Mouse (Mus musculus): ENCODE measurements around the gene Dnali1. TPM values are rescaled to one million over a fixed set of nuclear protein-coding genes. Genes with fewer than 3 reads are reported as not detected.

Gene Dnali1
- polyA plus RNA-seq, 1 experiment from 2014 or later = not detected

DNA sequence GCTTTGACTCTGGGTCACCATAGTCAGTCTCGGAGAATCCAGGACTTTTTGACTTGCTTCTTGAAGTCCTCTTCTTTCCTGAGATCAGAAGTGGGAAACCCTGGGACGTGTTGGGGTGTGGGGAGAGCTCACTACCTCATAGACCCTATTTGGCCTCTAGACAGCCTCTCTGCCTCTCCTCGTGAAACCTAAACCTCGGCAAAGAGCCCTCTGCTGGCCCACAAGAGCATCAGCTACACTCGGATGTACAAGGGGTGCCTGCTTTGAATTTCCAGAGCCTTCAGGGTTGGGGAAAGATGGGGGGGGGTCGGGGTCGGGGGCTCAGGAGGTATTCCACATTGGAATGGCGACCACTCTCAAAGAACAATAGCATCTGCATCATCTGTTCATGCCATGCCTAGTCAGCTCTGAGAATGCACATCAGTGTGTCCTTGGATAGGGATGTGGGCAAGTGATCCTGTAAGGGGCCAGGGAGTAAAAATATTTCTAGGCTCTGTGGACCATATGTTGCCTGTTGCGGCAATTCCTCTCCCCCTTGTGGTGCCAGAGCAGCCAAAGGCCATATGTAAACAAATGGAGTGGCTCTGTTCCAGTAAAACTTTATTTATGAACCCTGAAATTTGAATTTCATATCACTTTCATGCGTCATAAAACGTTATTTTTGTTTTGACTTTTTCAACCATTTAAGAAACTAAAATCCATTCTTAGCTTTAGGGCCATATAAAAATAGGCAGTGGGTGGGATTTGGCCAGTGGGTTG, 44.5 kb downstream of the Dnali1 start:
- Histone ChIP-seq H3K4me3 (replicated peaks) (no peak overlapping the region), H3K9ac (no peak overlapping the region), H3K27me3 (replicated peaks) (no peaks in the 10 kb centered on the region), H3K9me3 (no peaks in the 10 kb centered on the region), H3K27ac (no peak overlapping the region), H3K4me1 (replicated peaks) (no peaks in the 10 kb centered on the region), H3K36me3 (no peaks in the 10 kb centered on the region), H3K4me2 (replicated peaks) (no peak overlapping the region)
- no peak for ATAC-seq
- WGBS = 32% methylated on average over 11 of the region's 11 CpGs

GRCm38 (mm10) chr4:125017431-125017830, 48.1 kb downstream of the Dnali1 start:
- H3K9me3 ChIP-seq = no peaks in the 10 kb centered on the region
- H3K4me1 ChIP-seq (replicated peaks) = no peaks in the 10 kb centered on the region
- no peak overlapping the region for H3K4me2 ChIP-seq (replicated peaks)
- no peaks in the 10 kb centered on the region for H3K36me3 ChIP-seq
- ATAC-seq = no peak
- H3K4me3 ChIP-seq (replicated peaks) = no peak overlapping the region
- no peak overlapping the region for H3K27ac ChIP-seq
- 0 out of 2 replicates have a peak, but pooled peaks cover 4% of the 10 kb centered on the region for H3K27me3 ChIP-seq (replicated peaks)
- no peak overlapping the region for H3K9ac ChIP-seq
- 73% methylated on average over 11 of the region's 11 CpGs for WGBS

GRCm38 (mm10) chr4:125015806-125016635, 49.5 kb downstream of the Dnali1 start, which contains the start of gene Gnl2:
Gene Gnl2 (plus strand): TSS chr4:125016585.
- H3K4me2 ChIP-seq (replicated peaks) = no peak within 1 kb of the TSS
- H3K9me3 ChIP-seq = no peaks in the 10 kb centered on the region
- 0 out of 2 replicates have a peak, but pooled peaks cover 4% of the 10 kb centered on the region for H3K27me3 ChIP-seq (replicated peaks)
- H3K9ac ChIP-seq = no peak within 1 kb of the TSS
- H3K4me3 ChIP-seq (replicated peaks) = no peak within 1 kb of the TSS
- 62% methylated on average over 10 of the region's 10 CpGs for WGBS
- H3K4me1 ChIP-seq (replicated peaks) = no peaks in the 10 kb centered on the region
- no peaks in the 10 kb centered on the region for H3K36me3 ChIP-seq
- H3K27ac ChIP-seq = no peak within 1 kb of the TSS
- no peak for ATAC-seq

GRCm38 (mm10) chr4:125008712-125009111, 56.8 kb downstream of the Dnali1 start:
- peaks cover 26% of the 10 kb centered on the region for H3K27me3 ChIP-seq (replicated peaks)
- 51% methylated on average over 8 of the region's 8 CpGs for WGBS
- H3K27ac ChIP-seq = no peak overlapping the region
- ATAC-seq = no peak
- H3K9ac ChIP-seq = no peak overlapping the region
- no peak overlapping the region for H3K4me3 ChIP-seq (replicated peaks)
- H3K4me2 ChIP-seq (replicated peaks) = no peak overlapping the region
- H3K36me3 ChIP-seq = no peaks in the 10 kb centered on the region
- H3K9me3 ChIP-seq = no peaks in the 10 kb centered on the region
- no peaks in the 10 kb centered on the region for H3K4me1 ChIP-seq (replicated peaks)

GRCm38 (mm10) chr4:125008220-125008619, 57.3 kb downstream of the Dnali1 start:
- WGBS = 69% methylated on average over 6 of the region's 6 CpGs
- no peaks in the 10 kb centered on the region for H3K9me3 ChIP-seq
- ATAC-seq = no peak
- H3K27me3 ChIP-seq (replicated peaks) = peaks cover 26% of the 10 kb centered on the region
- H3K4me3 ChIP-seq (replicated peaks) = no peak overlapping the region
- H3K36me3 ChIP-seq = no peaks in the 10 kb centered on the region
- H3K9ac ChIP-seq = no peak overlapping the region
- no peak overlapping the region for H3K27ac ChIP-seq
- H3K4me2 ChIP-seq (replicated peaks) = no peak overlapping the region
- H3K4me1 ChIP-seq (replicated peaks) = no peaks in the 10 kb centered on the region

- Histone ChIP-seq H3K4me2 (replicated peaks) (0 out of 2 replicates have a peak overlapping the region, but pooled peaks have one; percentile 5), H3K4me3 (replicated peaks) (no peak overlapping the region), H3K9ac (no peak overlapping the region), H3K4me1 (replicated peaks) (no peaks in the 10 kb centered on the region; the same call in 1 of the 2 replicates), H3K36me3 (no peaks in the 10 kb centered on the region), H3K27me3 (replicated peaks) (peaks cover 22% of the 10 kb centered on the region), H3K27ac (no peak overlapping the region), H3K9me3 (no peaks in the 10 kb centered on the region)
- WGBS = 57% methylated on average over 15 of the region's 15 CpGs
- no peak for ATAC-seq
These were observed 58.0 kb downstream of the Dnali1 start for GRCm38 (mm10) chr4:125007460-125007859.

Other genes with a start within 250 kb of the Dnali1 start
- 32.0 and 36.6 TPM in 2 replicates for gene Yrdc, start 215.0 kb downstream of the Dnali1 start, polyA plus RNA-seq (2015; fragmentation: Nextera tagmentation; extraction: Ambion mirVana)
- gene 1110065P20Rik, start 214.5 kb downstream of the Dnali1 start, polyA plus RNA-seq (2015; fragmentation: Nextera tagmentation; extraction: Ambion mirVana) = 43.3 and 47.7 TPM in 2 replicates
- 0.54 and 0.57 TPM in 2 replicates for gene Maneal, start 203.5 kb downstream of the Dnali1 start, polyA plus RNA-seq (2015; fragmentation: Nextera tagmentation; extraction: Ambion mirVana)
- 0.25 and 0.31 TPM in 2 replicates for gene Epha10, start 184.8 kb downstream of the Dnali1 start, polyA plus RNA-seq (2015; fragmentation: Nextera tagmentation; extraction: Ambion mirVana)
- gene 9930104L06Rik, start 128.7 kb downstream of the Dnali1 start, polyA plus RNA-seq (2015; fragmentation: Nextera tagmentation; extraction: Ambion mirVana) = 10.1 and 10.7 TPM in 2 replicates
- 125 and 128 TPM in 2 replicates for gene Cdca8, start 126.4 kb downstream of the Dnali1 start, polyA plus RNA-seq (2015; fragmentation: Nextera tagmentation; extraction: Ambion mirVana)
- gene Rspo1, start 79.3 kb downstream of the Dnali1 start, polyA plus RNA-seq (2015; fragmentation: Nextera tagmentation; extraction: Ambion mirVana) = 8.2 and 8.9 TPM in 2 replicates
- 69.3 and 73.1 TPM in 2 replicates for gene Gnl2, start 49.1 kb downstream of the Dnali1 start, polyA plus RNA-seq (2015; fragmentation: Nextera tagmentation; extraction: Ambion mirVana)
- gene Snip1, start 969 bp upstream of the Dnali1 start, polyA plus RNA-seq (2015; fragmentation: Nextera tagmentation; extraction: Ambion mirVana) = 24.6 and 28.2 TPM in 2 replicates
- 47.1 and 50.8 TPM in 2 replicates for gene Meaf6, start 19.4 kb upstream of the Dnali1 start, polyA plus RNA-seq (2015; fragmentation: Nextera tagmentation; extraction: Ambion mirVana)
- gene Zc3h12a, start 62.1 kb upstream of the Dnali1 start, polyA plus RNA-seq (2015; fragmentation: Nextera tagmentation; extraction: Ambion mirVana) = 1.4 and 1.8 TPM in 2 replicates